Mouse (Mus musculus): ENCODE data around the gene Gm9999. TPM values are rescaled to one million over a fixed set of nuclear protein-coding genes. Genes with fewer than 3 reads are reported as not detected.

Gm9999 gene
- polyA plus RNA-seq, 1 experiment from 2014 or later: not detected

DNA sequence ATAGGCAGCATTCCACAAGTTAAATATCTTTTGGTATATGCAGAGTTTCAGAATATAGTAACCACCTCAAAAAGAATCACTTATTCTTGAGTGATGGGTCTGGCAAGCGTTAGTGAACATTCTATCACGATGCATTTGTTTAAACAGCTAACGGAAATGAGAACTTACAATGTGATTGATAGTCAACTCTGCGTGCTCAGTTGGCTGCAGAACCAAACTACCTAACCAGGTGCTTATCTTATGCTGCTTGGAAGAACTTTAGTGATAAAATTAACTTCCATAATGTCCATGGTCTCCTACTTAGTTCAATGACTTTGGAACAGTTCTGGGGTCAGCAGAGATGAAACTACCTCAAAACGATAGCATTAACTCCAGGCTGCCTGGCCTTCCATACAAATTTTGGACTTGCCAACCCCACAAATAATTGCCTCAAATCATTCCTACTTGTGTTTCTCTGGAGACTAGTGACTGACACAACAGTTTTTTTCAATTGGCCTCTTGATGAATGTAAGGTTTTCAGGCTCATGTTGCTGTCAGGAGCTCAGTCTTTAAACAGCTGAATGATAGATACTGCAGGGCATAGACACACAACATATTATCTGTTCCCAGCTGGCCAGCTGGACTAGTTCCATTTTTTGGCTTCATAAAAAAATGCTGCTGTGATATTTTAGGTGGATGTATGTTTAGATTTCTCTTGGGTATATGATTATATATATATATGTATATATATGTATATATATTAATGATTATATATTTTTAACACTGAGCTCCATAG lies 17.9 kb downstream of the Gm9999 start:
- no peak overlapping the region for H3K27ac ChIP-seq
- peaks cover 24% of the 10 kb centered on the region for H3K36me3 ChIP-seq
- no peaks in the 10 kb centered on the region for H3K27me3 ChIP-seq (replicated peaks)
- H3K4me3 ChIP-seq: no peak overlapping the region
- no peaks in the 10 kb centered on the region for H3K9me3 ChIP-seq
- no peak for ATAC-seq (ENCODE audit: low FRiP score, low read depth)
- H3K4me2 ChIP-seq (replicated peaks): no peak overlapping the region
- no peak overlapping the region for H3K9ac ChIP-seq
- H3K4me1 ChIP-seq: peaks cover 23% of the 10 kb centered on the region; the same call in 1 of the 2 replicates
- 86% methylated on average over 5 of the region's 5 CpGs for WGBS

DNA sequence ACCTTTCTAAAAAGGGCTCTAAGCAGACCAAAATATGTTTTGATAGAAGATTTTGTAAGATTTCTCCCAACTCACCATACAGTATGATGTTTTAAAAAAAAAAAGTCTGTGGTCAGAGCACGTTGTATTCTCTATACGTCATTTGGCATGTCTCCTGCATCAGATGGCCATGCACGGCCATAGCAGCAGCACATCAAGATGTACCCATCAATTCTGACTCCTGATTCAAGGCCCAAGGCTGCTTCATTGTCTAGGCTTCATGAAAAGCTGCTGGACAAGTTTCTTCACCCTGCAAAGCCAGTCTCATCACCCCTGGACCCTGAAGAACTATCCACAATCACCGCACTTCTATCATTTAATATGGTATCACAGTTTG lies 18.5 kb downstream of the Gm9999 start:
- 79% methylated on average over 4 of the region's 4 CpGs for WGBS
- H3K4me3 ChIP-seq: no peak overlapping the region
- ATAC-seq (ENCODE audit: low FRiP score, low read depth): no peak
- H3K9me3 ChIP-seq: no peaks in the 10 kb centered on the region
- no peaks in the 10 kb centered on the region for H3K27me3 ChIP-seq (replicated peaks)
- H3K4me1 ChIP-seq: peaks cover 26% of the 10 kb centered on the region
- H3K9ac ChIP-seq: no peak overlapping the region
- H3K4me2 ChIP-seq (replicated peaks): no peak overlapping the region
- no peak overlapping the region for H3K27ac ChIP-seq
- H3K36me3 ChIP-seq: peaks cover 18% of the 10 kb centered on the region

- no peaks in the 10 kb centered on the region for H3K9me3 ChIP-seq
- H3K9ac ChIP-seq: no peak overlapping the region; the same call in 1 of the 2 replicates
- WGBS: 16% methylated on average over 3 of the region's 3 CpGs
- H3K27me3 ChIP-seq (replicated peaks): no peaks in the 10 kb centered on the region
- H3K36me3 ChIP-seq: peaks cover 2% of the 10 kb centered on the region; the same call in 1 of the 2 replicates
- H3K4me2 ChIP-seq (replicated peaks): no peak overlapping the region
- no peak; the same call in 1 of the 2 replicates for ATAC-seq (ENCODE audit: low FRiP score, low read depth)
- H3K27ac ChIP-seq: no peak overlapping the region
- no peak overlapping the region for H3K4me3 ChIP-seq
- H3K4me1 ChIP-seq: peaks cover 32% of the 10 kb centered on the region
Observed at GRCm38 (mm10) chr7:47003411-47004115, 20.2 kb downstream of the Gm9999 start.

- ATAC-seq (ENCODE audit: low FRiP score, low read depth): no peak
- no peaks in the 10 kb centered on the region for H3K27me3 ChIP-seq (replicated peaks)
- WGBS: 23% methylated on average over 21 of the region's 21 CpGs
- H3K27ac ChIP-seq: peak overlapping the region; percentile 69; the same call in 1 of the 2 replicates
- H3K9me3 ChIP-seq: no peaks in the 10 kb centered on the region
- H3K36me3 ChIP-seq: no peaks in the 10 kb centered on the region
- peak overlapping the region; percentile 69 for H3K4me3 ChIP-seq
- H3K9ac ChIP-seq: peak overlapping the region; percentile 69
- H3K4me2 ChIP-seq (replicated peaks): peak overlapping the region; percentile 72
- H3K4me1 ChIP-seq: peaks cover 35% of the 10 kb centered on the region
Observed at GRCm38 (mm10) chr7:47007109-47007780, 23.9 kb downstream of the Gm9999 start.

- Histone ChIP-seq H3K9ac (peak overlapping the region; percentile 69), H3K27me3 (replicated peaks) (no peaks in the 10 kb centered on the region), H3K9me3 (no peaks in the 10 kb centered on the region), H3K36me3 (no peaks in the 10 kb centered on the region), H3K4me3 (peak overlapping the region; percentile 69), H3K4me2 (replicated peaks) (peak overlapping the region; percentile 72), H3K4me1 (peaks cover 35% of the 10 kb centered on the region), H3K27ac (peak overlapping the region; percentile 69; the same call in 1 of the 2 replicates)
- ATAC-seq (ENCODE audit: low FRiP score, low read depth): peak; percentile 65
- WGBS: under 1% methylated on average over 25 of the region's 25 CpGs
Observed at GRCm38 (mm10) chr7:47007818-47008167, 24.4 kb downstream of the Gm9999 start.

GRCm38 (mm10) chr7:47008168-47008993 lies 25.0 kb downstream of the Gm9999 start, which contains the start of gene Spty2d1:
Spty2d1 (minus strand) TSS chr7:47008411.
- peak within 1 kb of the TSS; percentile 72 for H3K4me2 ChIP-seq (replicated peaks)
- under 1% methylated on average over 57 of the region's 57 CpGs for WGBS
- peaks cover 29% of the 10 kb centered on the region for H3K4me1 ChIP-seq
- peak within 1 kb of the TSS; percentile 69 for H3K4me3 ChIP-seq
- H3K9ac ChIP-seq: peak within 1 kb of the TSS; percentile 69
- peak; percentile 92 for ATAC-seq (ENCODE audit: low FRiP score, low read depth)
- H3K27me3 ChIP-seq (replicated peaks): no peaks in the 10 kb centered on the region
- H3K36me3 ChIP-seq: no peaks in the 10 kb centered on the region
- H3K27ac ChIP-seq: peak within 1 kb of the TSS; percentile 69; the same call in 1 of the 2 replicates
- H3K9me3 ChIP-seq: no peaks in the 10 kb centered on the region

GRCm38 (mm10) chr7:47013131-47013767 lies 29.9 kb downstream of the Gm9999 start:
- WGBS: 56% methylated on average over 9 of the region's 9 CpGs
- H3K27ac ChIP-seq: no peak overlapping the region
- H3K4me3 ChIP-seq: no peak overlapping the region
- no peak for ATAC-seq (ENCODE audit: low FRiP score, low read depth)
- no peaks in the 10 kb centered on the region for H3K27me3 ChIP-seq (replicated peaks)
- H3K36me3 ChIP-seq: no peaks in the 10 kb centered on the region
- H3K4me2 ChIP-seq (replicated peaks): no peak overlapping the region
- no peak overlapping the region for H3K9ac ChIP-seq
- H3K9me3 ChIP-seq: no peaks in the 10 kb centered on the region
- peaks cover 12% of the 10 kb centered on the region for H3K4me1 ChIP-seq

- 52% methylated on average over 11 of the region's 11 CpGs for WGBS
- H3K9ac ChIP-seq: no peak overlapping the region
- ATAC-seq (ENCODE audit: low FRiP score, low read depth): no peak
- no peaks in the 10 kb centered on the region for H3K36me3 ChIP-seq
- H3K9me3 ChIP-seq: no peaks in the 10 kb centered on the region
- H3K4me1 ChIP-seq: peaks cover 2% of the 10 kb centered on the region
- H3K27ac ChIP-seq: no peak overlapping the region
- no peak overlapping the region for H3K4me3 ChIP-seq
- no peak overlapping the region for H3K4me2 ChIP-seq (replicated peaks)
- H3K27me3 ChIP-seq (replicated peaks): no peaks in the 10 kb centered on the region
Observed at GRCm38 (mm10) chr7:47014564-47015389, 31.4 kb downstream of the Gm9999 start.

DNA sequence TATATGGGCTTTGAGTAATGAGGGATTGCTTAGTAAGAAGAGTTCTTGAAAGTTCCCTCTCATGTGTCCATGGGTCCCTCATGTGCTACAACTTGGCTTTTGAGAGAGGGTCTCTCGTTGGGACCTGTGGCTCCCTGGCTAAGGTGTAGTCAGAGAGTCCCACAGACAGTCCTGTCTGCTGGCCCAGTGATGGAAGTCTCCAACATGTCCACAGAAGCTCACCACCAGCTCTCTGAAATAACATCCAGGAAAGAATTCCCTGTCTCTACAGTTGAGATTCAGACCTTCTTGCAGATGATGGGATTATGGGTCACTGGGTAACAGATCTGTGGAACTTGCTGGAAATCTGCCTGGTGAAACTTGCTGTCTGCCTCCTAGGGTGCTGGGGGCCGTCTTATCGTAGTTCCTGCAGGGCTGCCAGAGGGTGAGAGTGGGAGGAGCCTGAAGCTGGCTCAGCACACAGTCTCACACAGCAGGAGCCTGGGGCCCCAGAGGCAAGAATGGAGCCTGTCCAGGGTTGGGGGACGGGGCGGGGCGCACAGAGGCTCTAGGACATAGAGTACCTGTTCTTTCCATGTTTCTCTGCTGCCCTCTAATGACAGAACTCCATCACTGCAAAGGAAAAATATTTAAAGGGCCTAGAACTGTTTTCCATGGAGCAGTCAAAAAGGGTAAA lies 32.1 kb downstream of the Gm9999 start:
- WGBS: 13% methylated on average over 6 of the region's 6 CpGs
- H3K4me1 ChIP-seq: no peaks in the 10 kb centered on the region; the same call in 1 of the 2 replicates
- H3K4me3 ChIP-seq: no peak overlapping the region
- H3K36me3 ChIP-seq: no peaks in the 10 kb centered on the region
- H3K4me2 ChIP-seq (replicated peaks): peak overlapping the region; percentile 51
- ATAC-seq (ENCODE audit: low FRiP score, low read depth): peak; percentile 96
- H3K9ac ChIP-seq: peak overlapping the region; percentile 41; the same call in 1 of the 2 replicates
- H3K27me3 ChIP-seq (replicated peaks): no peaks in the 10 kb centered on the region
- H3K9me3 ChIP-seq: no peaks in the 10 kb centered on the region
- H3K27ac ChIP-seq: no peak overlapping the region

DNA sequence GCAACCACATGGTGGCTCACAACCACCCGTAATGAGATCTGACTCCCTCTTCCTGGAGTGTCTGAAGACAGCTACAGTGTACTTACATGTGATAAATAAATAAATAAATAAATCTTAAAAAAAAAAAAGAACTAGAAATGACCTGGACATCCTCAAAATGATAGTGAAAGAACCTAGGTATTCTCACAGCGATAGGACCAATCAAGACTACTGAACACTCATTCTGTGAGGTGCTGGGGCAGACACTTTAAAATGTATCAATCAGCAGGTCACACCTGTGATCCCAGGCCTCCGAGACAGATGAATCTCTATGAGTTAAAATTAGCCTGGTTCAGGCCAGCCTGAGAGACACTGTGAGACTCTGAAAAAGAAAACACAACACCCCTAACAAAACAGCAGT lies 33.2 kb downstream of the Gm9999 start:
- Histone ChIP-seq H3K4me2 (replicated peaks) (no peak overlapping the region), H3K9me3 (no peaks in the 10 kb centered on the region), H3K36me3 (no peaks in the 10 kb centered on the region), H3K4me3 (no peak overlapping the region), H3K27ac (no peak overlapping the region), H3K27me3 (replicated peaks) (no peaks in the 10 kb centered on the region), H3K4me1 (no peaks in the 10 kb centered on the region; the same call in 1 of the 2 replicates), H3K9ac (no peak overlapping the region)
- WGBS: 84% methylated on average over 3 of the region's 3 CpGs
- ATAC-seq (ENCODE audit: low FRiP score, low read depth): no peak

Measured in neural tube, embryonic 12.5 days (tissue).